Mouse (Mus musculus): ENCODE results near the gene Pla2g12a. TPM values are rescaled to one million over a fixed set of nuclear protein-coding genes. Genes with fewer than 3 reads are reported as not detected.

Pla2g12a gene
- polyA plus RNA-seq, 1 experiment, result 20.3 TPM

DNA sequence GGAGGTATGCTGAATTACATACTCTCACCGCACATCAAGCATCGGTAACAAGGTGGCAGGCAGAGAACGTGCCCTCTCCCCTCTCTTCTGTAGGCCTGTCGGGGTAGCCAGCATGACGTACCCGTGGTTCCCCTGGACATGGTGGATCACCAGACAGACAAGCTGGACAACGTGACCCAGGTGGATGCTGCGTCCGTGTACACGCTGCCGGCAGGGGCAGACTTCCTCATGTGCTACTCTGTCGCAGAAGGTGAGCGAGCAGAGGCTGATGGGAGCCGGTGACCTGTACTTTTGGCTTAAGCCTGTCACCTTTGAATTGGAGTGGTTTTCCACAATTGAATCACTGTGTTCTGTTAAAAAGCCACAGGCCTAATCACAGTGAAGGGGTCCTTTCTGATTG lies 33.6 kb downstream of the Pla2g12a start:
- Histone ChIP-seq H3ac (ENCODE audit: control insufficient read depth, insufficient read length, low read depth) (no peak overlapping the region), H3K79me2 (ENCODE audit: control insufficient read depth, insufficient read depth) (no peaks in the 10 kb centered on the region), H3K4me3 (ENCODE audit: insufficient read depth, poor library complexity, severe bottlenecking) (no peak overlapping the region), H3K79me3 (ENCODE audit: low read depth) (no peaks in the 10 kb centered on the region), H3K36me3 (ENCODE audit: control insufficient read depth, insufficient read depth) (peaks cover 19% of the 10 kb centered on the region), H3K27me3 (ENCODE audit: control insufficient read depth, insufficient read depth, insufficient read length) (no peaks in the 10 kb centered on the region)
- no peak for TF ChIP-seq MYOG (IDR thresholded peaks at IDR 0.05; ENCODE audit: control insufficient read depth, extremely low read depth, insufficient read length)
- TF ChIP-seq CTCF (IDR thresholded peaks at IDR 0.05; ENCODE audit: control insufficient read depth, insufficient read depth, insufficient read length), result no peak
- TF ChIP-seq MYOD1 (IDR thresholded peaks at IDR 0.05; ENCODE audit: control insufficient read depth, insufficient read length, low read depth), result no peak
- TF ChIP-seq USF1 (IDR thresholded peaks at IDR 0.05; ENCODE audit: low read depth), result no peak
- TF ChIP-seq FOSL1 (IDR thresholded peaks at IDR 0.05; ENCODE audit: insufficient read depth, low read length, poor library complexity, severe bottlenecking), result no peak
- no peak for TF ChIP-seq CEBPB (IDR thresholded peaks at IDR 0.05; ENCODE audit: low read depth)
- TF ChIP-seq MAX (IDR thresholded peaks at IDR 0.05), result no peak

DNA sequence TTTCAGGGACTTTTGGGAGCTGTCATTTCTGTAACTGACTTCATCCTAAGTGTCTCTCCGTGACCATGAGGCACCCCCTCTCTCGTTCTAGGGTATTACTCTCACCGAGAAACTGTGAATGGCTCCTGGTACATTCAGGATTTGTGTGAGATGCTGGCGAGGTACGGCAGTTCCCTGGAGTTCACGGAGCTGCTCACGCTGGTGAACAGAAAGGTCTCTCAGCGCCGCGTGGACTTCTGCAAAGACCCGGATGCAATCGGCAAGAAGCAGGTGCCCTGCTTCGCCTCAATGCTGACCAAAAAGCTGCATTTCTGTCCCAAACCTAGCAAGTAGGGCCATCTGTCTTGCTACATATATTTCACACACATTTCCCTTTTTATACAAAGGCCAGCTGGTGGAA lies 34.8 kb downstream of the Pla2g12a start:
- Histone ChIP-seq H3K36me3 (ENCODE audit: control insufficient read depth, insufficient read depth) (peaks cover 19% of the 10 kb centered on the region), H3K27me3 (ENCODE audit: control insufficient read depth, insufficient read depth, insufficient read length) (no peaks in the 10 kb centered on the region), H3K79me2 (ENCODE audit: control insufficient read depth, insufficient read depth) (no peaks in the 10 kb centered on the region), H3ac (ENCODE audit: control insufficient read depth, insufficient read length, low read depth) (no peak overlapping the region), H3K79me3 (ENCODE audit: low read depth) (no peaks in the 10 kb centered on the region), H3K4me3 (ENCODE audit: insufficient read depth, poor library complexity, severe bottlenecking) (no peak overlapping the region)
- TF ChIP-seq MYOG (IDR thresholded peaks at IDR 0.05; ENCODE audit: control insufficient read depth, extremely low read depth, insufficient read length) (no peak), CEBPB (IDR thresholded peaks at IDR 0.05; ENCODE audit: low read depth) (no peak), USF1 (IDR thresholded peaks at IDR 0.05; ENCODE audit: low read depth) (no peak), FOSL1 (IDR thresholded peaks at IDR 0.05; ENCODE audit: insufficient read depth, low read length, poor library complexity, severe bottlenecking) (no peak), CTCF (IDR thresholded peaks at IDR 0.05; ENCODE audit: control insufficient read depth, insufficient read depth, insufficient read length) (no peak), MYOD1 (IDR thresholded peaks at IDR 0.05; ENCODE audit: control insufficient read depth, insufficient read length, low read depth) (no peak), MAX (IDR thresholded peaks at IDR 0.05) (no peak)

- Histone ChIP-seq H3K27me3 (ENCODE audit: control insufficient read depth, insufficient read depth, insufficient read length) (no peaks in the 10 kb centered on the region), H3K79me3 (ENCODE audit: low read depth) (no peaks in the 10 kb centered on the region), H3K79me2 (ENCODE audit: control insufficient read depth, insufficient read depth) (no peaks in the 10 kb centered on the region), H3K36me3 (ENCODE audit: control insufficient read depth, insufficient read depth) (peaks cover 10% of the 10 kb centered on the region), H3ac (ENCODE audit: control insufficient read depth, insufficient read length, low read depth) (no peak overlapping the region), H3K4me3 (ENCODE audit: insufficient read depth, poor library complexity, severe bottlenecking) (peak overlapping the region; percentile 6)
- no peak for TF ChIP-seq CEBPB (IDR thresholded peaks at IDR 0.05; ENCODE audit: low read depth)
- no peak for TF ChIP-seq MYOG (IDR thresholded peaks at IDR 0.05; ENCODE audit: control insufficient read depth, extremely low read depth, insufficient read length)
- TF ChIP-seq MYOD1 (IDR thresholded peaks at IDR 0.05; ENCODE audit: control insufficient read depth, insufficient read length, low read depth), result no peak
- no peak for TF ChIP-seq CTCF (IDR thresholded peaks at IDR 0.05; ENCODE audit: control insufficient read depth, insufficient read depth, insufficient read length)
- no peak for TF ChIP-seq USF1 (IDR thresholded peaks at IDR 0.05; ENCODE audit: low read depth)
- TF ChIP-seq MAX (IDR thresholded peaks at IDR 0.05), result no peak
- TF ChIP-seq FOSL1 (IDR thresholded peaks at IDR 0.05; ENCODE audit: insufficient read depth, low read length, poor library complexity, severe bottlenecking), result no peak
Measured at GRCm38 (mm10) chr3:129917424-129917823, 39.0 kb downstream of the Pla2g12a start.

DNA sequence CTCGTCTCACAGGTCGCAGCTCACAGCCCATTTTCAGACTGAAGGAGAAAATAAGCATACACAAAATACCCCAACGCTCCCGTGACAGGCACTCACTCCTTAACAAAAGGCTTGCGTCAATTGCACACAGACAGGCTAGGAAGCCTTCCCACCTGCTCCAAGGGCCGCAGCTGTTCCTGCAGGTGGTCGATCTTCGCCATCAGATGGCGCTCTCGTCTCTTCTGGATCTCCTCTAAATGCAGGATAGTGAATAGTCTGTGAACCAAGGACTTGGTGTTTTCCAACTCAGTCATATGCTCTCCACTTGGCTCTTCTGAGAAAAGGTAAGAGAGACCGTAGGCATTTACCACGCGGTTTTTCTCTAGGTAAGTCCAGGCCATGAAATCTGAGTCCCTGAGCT lies 40.0 kb downstream of the Pla2g12a start:
- H3K4me3 ChIP-seq (ENCODE audit: insufficient read depth, poor library complexity, severe bottlenecking), result no peak overlapping the region
- no peak overlapping the region for H3ac ChIP-seq (ENCODE audit: control insufficient read depth, insufficient read length, low read depth)
- peaks cover 6% of the 10 kb centered on the region for H3K36me3 ChIP-seq (ENCODE audit: control insufficient read depth, insufficient read depth)
- no peaks in the 10 kb centered on the region for H3K79me2 ChIP-seq (ENCODE audit: control insufficient read depth, insufficient read depth)
- H3K27me3 ChIP-seq (ENCODE audit: control insufficient read depth, insufficient read depth, insufficient read length), result no peaks in the 10 kb centered on the region
- H3K79me3 ChIP-seq (ENCODE audit: low read depth), result no peaks in the 10 kb centered on the region
- TF ChIP-seq FOSL1 (IDR thresholded peaks at IDR 0.05; ENCODE audit: insufficient read depth, low read length, poor library complexity, severe bottlenecking) (no peak), CTCF (IDR thresholded peaks at IDR 0.05; ENCODE audit: control insufficient read depth, insufficient read depth, insufficient read length) (peak; percentile 67), CEBPB (IDR thresholded peaks at IDR 0.05; ENCODE audit: low read depth) (no peak), MYOD1 (IDR thresholded peaks at IDR 0.05; ENCODE audit: control insufficient read depth, insufficient read length, low read depth) (peak; percentile 23), MAX (IDR thresholded peaks at IDR 0.05) (no peak), MYOG (IDR thresholded peaks at IDR 0.05; ENCODE audit: control insufficient read depth, extremely low read depth, insufficient read length) (no peak), USF1 (IDR thresholded peaks at IDR 0.05; ENCODE audit: low read depth) (no peak)

DNA sequence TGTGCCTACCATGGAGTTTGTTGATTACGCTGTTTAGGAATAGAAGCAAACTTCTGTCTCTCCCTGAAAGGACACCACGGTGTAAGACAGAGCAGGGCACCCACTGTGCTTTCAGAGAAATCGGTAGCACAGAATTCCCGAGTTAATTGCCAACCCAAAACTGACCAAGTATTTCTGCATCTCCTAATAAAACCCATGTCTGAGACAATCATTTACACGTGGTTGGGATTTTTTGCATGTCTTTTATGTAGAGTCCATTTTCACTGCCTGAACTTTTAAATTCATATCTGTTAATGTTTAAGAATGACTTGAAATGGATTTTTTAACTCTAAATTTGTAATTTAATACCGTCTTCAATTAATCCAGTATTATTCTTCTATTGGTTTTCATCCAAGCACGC lies 45.2 kb downstream of the Pla2g12a start:
- H3K36me3 ChIP-seq (ENCODE audit: control insufficient read depth, insufficient read depth), result no peaks in the 10 kb centered on the region
- H3K4me3 ChIP-seq (ENCODE audit: insufficient read depth, poor library complexity, severe bottlenecking), result no peak overlapping the region
- no peaks in the 10 kb centered on the region for H3K79me2 ChIP-seq (ENCODE audit: control insufficient read depth, insufficient read depth)
- no peaks in the 10 kb centered on the region for H3K79me3 ChIP-seq (ENCODE audit: low read depth)
- no peak overlapping the region for H3ac ChIP-seq (ENCODE audit: control insufficient read depth, insufficient read length, low read depth)
- TF ChIP-seq USF1 (IDR thresholded peaks at IDR 0.05; ENCODE audit: low read depth) (no peak), MAX (IDR thresholded peaks at IDR 0.05) (no peak), MYOD1 (IDR thresholded peaks at IDR 0.05; ENCODE audit: control insufficient read depth, insufficient read length, low read depth) (no peak), MYOG (IDR thresholded peaks at IDR 0.05; ENCODE audit: control insufficient read depth, extremely low read depth, insufficient read length) (no peak), CEBPB (IDR thresholded peaks at IDR 0.05; ENCODE audit: low read depth) (no peak), FOSL1 (IDR thresholded peaks at IDR 0.05; ENCODE audit: insufficient read depth, low read length, poor library complexity, severe bottlenecking) (no peak), CTCF (IDR thresholded peaks at IDR 0.05; ENCODE audit: control insufficient read depth, insufficient read depth, insufficient read length) (no peak)
- H3K27me3 ChIP-seq (ENCODE audit: control insufficient read depth, insufficient read depth, insufficient read length), result no peaks in the 10 kb centered on the region

DNA sequence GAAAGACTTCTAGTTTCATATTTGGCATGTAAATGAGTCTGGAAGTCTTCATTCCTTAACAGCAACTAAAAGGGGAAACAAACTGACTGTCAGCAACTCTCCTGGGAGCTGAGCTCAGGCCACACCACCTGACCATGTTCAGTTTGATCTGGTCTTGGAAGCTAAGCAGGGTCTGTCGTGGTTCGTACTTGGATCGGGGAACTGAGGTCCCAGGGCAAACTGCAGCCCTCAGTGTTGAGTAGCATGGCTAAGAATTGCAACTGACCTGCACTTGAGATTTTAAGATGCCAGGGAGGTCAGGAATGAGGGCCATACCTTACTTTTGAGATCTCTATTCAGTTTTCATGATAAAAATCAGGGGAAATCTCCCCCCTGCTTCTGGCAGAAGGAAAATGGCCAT lies 47.5 kb downstream of the Pla2g12a start:
- Histone ChIP-seq H3K27me3 (ENCODE audit: control insufficient read depth, insufficient read depth, insufficient read length) (no peaks in the 10 kb centered on the region), H3K4me3 (ENCODE audit: insufficient read depth, poor library complexity, severe bottlenecking) (no peak overlapping the region), H3K79me3 (ENCODE audit: low read depth) (no peaks in the 10 kb centered on the region), H3K79me2 (ENCODE audit: control insufficient read depth, insufficient read depth) (no peaks in the 10 kb centered on the region), H3K36me3 (ENCODE audit: control insufficient read depth, insufficient read depth) (no peaks in the 10 kb centered on the region), H3ac (ENCODE audit: control insufficient read depth, insufficient read length, low read depth) (no peak overlapping the region)
- TF ChIP-seq MYOD1 (IDR thresholded peaks at IDR 0.05; ENCODE audit: control insufficient read depth, insufficient read length, low read depth), result no peak
- TF ChIP-seq FOSL1 (IDR thresholded peaks at IDR 0.05; ENCODE audit: insufficient read depth, low read length, poor library complexity, severe bottlenecking), result no peak
- no peak for TF ChIP-seq CEBPB (IDR thresholded peaks at IDR 0.05; ENCODE audit: low read depth)
- TF ChIP-seq CTCF (IDR thresholded peaks at IDR 0.05; ENCODE audit: control insufficient read depth, insufficient read depth, insufficient read length), result no peak
- no peak for TF ChIP-seq MAX (IDR thresholded peaks at IDR 0.05)
- TF ChIP-seq MYOG (IDR thresholded peaks at IDR 0.05; ENCODE audit: control insufficient read depth, extremely low read depth, insufficient read length), result no peak
- no peak for TF ChIP-seq USF1 (IDR thresholded peaks at IDR 0.05; ENCODE audit: low read depth)

Measured in C2C12 (cell line).